Mouse (Mus musculus): Measurements from ENCODE around the gene Sigirr.

The Sigirr gene

DNA sequence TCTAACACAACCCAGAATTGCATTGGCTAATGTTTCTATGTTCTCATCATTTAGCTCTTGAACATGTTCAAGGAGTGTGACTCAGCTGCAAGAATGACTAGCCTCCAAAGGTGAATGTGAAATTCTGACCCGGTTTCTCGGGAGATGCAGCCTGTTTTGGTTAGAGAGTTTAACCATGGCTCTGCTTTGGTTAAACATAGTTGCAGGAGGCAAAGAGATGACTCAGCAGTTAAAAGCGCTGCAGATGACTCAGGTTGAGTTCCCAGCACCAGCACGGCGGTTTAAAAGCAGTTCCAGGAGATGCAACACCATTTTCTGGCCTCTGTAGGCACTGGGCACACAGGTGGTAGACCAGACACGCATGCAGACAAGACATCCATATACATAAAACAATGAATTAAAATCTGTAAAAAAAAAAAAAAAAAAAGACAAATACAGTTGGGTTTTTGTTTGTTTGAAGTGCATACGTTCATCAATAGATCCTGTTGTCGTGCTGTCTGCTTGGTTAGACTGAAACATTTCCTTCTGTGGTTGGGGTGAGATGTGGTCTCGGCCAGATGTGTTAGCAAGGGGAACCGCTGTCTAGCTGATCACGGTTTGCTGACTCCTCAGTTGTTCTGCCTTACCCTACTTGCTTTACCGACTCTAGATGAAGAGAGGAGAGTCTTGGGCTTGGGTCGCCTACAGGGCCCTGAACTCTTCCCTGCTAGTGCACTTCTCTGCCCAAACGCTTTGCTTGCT lies 41.6 kb downstream of the Sigirr start:
- no peak for DNase-seq

DNA sequence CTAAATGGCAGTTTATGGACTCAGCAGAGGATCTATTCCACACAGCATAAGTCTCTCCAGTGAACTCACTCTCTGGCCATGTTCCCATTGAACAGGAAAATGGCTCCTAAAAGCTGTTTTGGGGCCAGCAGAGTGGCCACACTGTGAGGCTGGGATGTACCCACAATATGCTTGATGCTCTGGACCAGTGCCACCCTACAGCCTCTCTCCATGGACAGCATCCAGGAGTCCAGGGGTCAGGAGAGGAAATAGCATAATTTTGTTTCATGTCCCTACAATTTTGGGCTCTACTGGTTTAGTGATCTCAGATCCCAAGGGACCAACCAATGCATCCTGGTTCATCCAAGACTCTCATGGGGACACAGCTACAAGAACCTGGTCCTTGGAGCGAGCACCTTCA lies 42.8 kb downstream of the Sigirr start:
- DNase-seq, result no peak

DNA sequence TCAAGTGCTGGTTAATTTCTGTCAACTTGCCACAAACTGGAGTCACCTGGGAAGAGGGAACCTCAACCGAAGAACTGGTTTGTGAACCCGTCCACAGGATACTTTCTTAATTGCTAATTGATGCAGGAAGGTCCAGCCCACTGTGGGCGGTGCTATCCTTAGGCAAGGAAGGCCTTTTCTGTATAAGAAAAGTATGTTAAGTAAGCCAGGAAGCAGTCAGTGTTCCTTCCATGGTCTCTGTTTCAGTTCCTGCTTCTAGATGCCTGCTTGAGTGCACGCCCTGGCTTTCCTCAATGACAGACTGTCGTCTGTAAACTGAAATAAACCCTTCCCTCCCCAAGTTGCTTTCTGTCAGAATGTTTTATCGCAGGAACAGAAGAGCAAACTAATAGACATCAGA lies 43.4 kb downstream of the Sigirr start:
- no peak for DNase-seq

DNA sequence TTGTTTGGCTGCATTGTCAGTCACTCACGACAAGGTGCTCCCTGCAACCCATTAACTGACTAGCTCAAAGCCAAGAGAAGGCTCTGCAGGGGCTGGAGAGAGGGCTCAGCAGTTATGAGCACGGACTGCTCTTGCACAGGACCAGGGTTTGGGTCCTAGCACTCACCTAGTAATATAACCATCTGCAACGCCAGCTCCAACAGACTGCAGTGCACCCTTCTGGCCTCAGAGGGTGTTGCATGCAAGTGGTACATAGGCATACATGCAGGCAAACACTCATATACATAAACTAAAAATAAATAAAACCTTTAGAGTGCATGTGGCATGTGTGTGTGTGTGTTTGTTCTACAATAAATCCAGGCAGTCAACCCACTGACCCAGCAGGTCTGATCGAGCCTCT lies 44.6 kb downstream of the Sigirr start:
- DNase-seq, result no peak

DNA sequence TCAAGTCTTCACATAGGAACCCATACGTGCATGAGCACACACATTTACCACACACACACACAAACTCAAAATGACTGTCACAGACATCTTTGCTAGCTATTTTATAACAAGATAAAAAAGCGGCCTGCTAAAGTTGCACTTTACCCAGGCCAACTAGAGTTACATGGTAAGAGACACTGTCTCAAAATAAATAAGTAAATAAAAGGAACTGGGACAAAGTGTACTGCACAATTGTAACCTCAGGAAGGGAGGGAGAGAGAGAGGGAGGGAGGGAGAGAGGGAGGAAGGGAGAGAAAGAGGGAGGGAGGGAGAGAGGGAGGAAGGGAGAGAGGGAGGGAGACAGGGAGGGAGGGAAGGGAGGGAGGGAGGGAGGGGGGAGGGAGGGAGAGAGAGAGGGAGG lies 48.0 kb downstream of the Sigirr start:
- DNase-seq, result no peak

DNA sequence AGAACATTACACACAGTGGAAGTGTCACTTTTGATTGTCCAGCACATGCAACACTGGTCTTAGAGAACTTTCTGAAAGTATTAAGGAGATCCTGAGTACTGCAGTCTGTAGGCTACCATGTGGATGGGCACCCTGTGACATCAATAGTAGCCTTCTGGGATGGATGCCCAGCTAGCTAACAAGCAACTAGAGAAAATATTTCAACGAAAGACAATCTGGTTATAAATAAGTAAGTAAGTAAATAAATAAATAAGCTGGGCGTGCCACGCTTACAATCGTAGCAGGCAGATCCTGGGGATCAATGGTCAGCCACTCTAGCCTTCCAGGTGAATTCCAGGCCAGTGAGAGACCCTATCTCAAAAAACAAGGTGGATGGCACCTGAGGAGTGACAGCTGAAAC lies 48.4 kb downstream of the Sigirr start:
- no peak for DNase-seq

DNA sequence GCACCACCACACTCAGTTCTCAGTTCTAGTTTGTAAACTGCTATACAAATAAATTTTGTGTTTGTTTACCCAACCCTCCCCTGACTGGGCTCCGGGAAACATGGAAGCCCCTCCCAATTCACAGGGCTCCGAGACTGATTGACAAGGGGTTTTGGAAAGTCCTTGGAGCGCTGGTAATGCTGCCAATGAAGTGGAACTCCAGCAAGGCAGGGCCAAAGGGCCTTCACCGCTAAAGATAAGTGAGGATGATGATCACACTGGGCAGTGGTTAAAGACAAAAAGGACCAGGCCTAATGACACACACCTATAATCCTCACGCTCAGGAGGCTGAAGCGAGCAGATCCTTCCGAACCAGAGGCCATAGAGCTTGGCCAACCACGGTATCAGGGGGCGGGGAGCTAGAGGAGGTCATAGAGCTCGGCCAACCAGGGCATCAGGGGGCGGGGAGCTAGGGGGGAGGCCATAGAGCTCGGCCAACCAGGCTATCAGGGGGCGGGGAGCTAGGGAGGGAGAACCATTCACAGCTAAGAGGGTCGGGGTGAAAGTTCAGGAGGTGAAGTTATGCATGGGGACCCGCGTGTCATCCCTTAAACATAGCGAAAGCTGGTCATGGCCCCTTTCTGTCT lies 49.2 kb downstream of the Sigirr start:
- no peak for DNase-seq

DNA sequence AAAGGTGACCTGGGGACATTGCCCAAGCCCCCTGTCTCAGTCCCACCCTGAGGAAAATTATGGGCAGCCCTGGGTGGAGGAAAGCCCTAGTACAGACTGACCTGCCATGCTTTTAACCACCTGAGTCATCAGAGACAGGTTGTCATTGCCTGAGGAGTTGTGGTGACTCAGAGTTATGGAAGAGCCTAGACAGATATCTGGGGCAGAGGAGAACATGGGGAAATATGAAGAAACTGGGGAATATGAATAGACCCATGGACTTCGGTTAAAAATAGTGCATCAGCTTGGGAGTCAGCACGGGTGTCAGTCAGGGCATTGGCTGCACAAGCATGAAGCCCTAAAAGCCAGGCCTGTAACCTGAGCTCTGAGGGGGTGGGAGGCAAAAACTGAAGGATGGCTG lies 51.0 kb downstream of the Sigirr start:
- no peak for DNase-seq

DNA sequence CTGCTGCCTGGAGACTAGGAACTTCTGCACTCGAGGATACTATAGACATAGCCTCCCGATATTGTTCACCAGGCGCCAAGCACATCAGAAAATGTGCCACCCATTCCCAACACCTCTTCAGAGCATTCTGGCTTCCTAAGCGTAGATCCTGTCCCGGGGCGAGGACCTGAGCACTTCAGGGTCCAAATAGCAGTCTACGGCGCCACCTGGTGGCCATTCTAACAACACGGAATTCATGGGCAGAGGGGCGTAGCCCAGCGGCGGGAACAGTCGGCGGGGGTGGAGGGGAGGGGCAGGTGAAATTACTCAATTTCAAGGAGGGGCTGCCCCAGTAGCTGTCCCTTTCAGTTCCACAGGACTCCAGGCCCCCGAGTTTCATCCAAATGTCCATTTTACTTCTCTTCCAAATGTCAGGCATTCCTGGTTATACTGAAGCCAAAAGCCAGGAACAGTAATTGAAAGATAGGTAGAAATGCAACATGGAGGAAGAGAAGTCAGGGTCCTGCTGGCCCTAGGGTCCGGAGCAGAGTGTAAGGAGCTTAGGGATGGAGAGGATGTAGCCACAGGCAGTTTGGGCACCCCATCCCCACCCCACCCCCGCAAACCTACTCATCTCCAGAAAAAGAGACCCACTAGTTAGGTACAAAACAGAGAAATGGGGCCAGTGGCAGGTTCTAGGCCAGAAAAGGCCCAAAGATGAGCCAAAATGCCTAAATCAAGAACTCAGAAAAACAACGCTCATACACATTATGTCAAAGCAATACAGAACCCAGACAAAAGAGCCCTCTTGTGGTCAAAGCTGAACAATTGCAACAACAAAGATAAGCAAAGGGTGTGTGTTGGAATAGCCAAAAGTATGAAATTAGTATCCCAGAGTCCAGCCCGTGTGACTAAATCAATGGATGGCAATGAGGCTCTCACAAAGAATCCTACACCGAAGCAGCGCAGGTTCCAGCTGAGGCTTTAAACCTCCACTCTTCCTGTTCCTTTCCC lies 51.9 kb downstream of the Sigirr start:
- DNase-seq, result peak; percentile 92 to 95

DNA sequence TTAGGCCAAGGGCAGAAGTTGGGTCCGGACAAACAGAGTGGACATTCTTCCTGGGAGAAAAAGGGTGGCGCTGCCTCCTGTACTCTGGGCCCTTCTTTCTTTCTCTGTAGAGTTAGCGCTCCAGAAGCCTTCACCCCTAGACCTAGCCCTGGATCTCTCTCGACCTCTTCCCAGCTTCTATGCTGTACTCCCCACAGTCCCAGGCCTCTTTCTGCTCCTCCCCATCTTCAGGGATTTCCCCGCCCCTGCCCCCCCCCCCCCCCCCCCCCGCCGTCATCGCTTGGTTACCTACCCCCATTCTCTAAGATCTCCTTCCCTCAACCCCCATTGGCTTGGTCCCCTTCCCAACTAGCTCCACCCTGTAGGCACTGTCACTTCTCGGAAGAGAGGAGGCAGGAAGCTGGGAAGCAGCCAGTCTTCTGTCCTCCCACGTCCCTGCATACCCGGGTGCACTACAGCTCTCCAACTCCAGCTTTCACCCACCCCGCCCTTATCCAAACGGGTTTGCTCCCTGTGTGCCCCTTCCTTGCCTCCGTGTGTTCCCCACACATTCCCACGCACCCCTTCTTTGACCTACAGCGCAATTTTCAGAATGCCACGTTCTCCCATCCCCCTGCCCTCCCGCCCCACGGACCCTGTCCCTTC lies 52.7 kb downstream of the Sigirr start:
- peak; percentile 90 to 92 for DNase-seq

DNA sequence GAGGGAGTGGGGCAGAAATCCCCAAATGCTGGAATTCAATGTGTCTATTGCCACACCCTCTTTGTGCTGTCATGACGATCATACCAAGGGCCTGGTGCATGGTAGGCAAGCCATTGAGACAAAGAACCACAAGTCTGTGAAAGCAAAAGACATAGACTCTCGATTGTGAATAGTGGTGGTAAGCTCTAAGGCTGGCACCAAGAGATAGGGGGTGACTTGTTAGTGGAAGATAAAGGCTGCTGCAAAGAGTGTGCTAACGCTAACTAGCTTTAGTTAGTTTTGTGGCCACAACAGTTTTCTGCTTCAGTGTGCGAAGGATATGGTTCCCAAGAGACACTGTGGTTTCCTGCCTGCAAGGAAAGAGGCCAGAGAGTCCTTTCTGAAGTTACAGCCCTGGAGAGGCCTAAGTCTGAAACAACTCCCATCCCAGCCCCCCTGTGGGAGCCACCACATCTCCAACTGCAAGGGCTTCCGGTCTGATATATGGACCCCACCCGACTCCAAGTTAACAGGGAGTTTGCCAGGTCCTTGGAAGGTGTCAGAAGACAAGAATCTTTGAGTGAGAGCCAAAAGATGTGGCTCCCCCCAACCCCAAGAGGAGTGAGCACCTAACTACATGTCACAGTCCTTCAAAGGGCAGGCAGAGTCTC lies 53.3 kb downstream of the Sigirr start:
- DNase-seq, result peak; percentile 20 to 38

DNA sequence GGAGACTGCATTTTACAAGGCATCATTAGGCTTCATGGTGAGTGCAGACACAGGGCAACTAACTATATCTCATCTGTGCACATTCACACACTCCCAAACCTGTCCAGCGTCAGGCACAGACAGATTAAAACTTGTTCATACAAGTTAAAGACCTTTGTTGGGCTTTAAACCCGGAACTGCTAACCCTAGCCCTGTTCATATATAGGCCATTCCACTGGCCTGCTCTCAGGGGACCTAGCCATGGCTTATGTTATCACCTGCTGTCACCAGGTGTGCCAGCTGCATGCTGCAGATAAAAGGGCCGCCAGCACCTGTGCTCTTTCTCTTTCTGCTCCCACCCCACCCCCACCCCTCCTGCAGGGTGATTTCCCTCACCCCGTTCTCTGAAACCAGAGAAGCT lies 57.8 kb downstream of the Sigirr start:
- DNase-seq, result no peak

DNA sequence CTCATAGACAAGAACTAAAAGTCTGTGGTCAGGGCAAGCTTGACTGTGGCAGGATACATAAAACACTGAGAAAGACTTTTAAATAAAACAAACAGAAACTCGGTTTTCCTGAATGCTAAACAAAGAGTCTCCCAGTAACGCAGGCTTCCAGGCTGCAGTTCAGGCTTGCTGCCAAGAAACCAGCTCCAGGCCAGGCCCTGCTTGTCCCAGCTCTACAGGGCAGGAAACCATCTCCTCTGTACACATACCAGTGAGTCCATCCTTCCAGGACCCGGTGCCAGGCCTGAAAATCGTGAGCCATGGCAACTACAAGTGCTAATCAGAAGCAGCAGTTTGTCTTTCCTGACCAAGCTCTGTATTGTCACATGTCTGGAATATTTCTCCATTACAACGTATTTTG lies 58.7 kb downstream of the Sigirr start:
- peak; percentile 84 to 91 for DNase-seq

Data from lung, adult 18-20 months (tissue).